Mouse (Mus musculus) midbrain, embryonic 16.5 days (tissue): ENCODE measurements around the gene Atg4b. TPM values are rescaled to one million over a fixed set of nuclear protein-coding genes. Genes with fewer than 3 reads are reported as not detected.
"Not testable (repeated sequence)": the region's sequence is repeated elsewhere in the genome, so short reads cannot be mapped to it uniquely, and the experiment has no call there.

ENCODE experiments used
- ATAC-seq: fragments of 200-750 bp; cut with Nextera tagmentation; 2 replicates; pipeline ENCODE4 v1.8.0; 2017; ENCODE audit warnings: moderate TSS enrichment
- H3K27ac ChIP-seq: fragments of 300-500 bp; sonication (generic); 2 replicates; pipeline ENCODE4 v1.5.1; 2014; ENCODE audit warnings: mild to moderate bottlenecking, low read length, mixed read lengths
- H3K27me3 ChIP-seq: fragments of 300-500 bp; sonication (generic); 2 replicates; pipeline ENCODE4 v1.6.1; 2014; ENCODE audit warnings: low read depth, low read length, mixed read lengths; ENCODE audit not compliant: control insufficient read depth, insufficient read depth
- H3K36me3 ChIP-seq: fragments of 300-500 bp; sonication (generic); 2 replicates; pipeline ENCODE4 v1.6.1; 2014; ENCODE audit warnings: mild to moderate bottlenecking, low read length, moderate library complexity, mixed read lengths; ENCODE audit not compliant: control insufficient read depth, insufficient read depth
- H3K4me1 ChIP-seq: fragments of 300-500 bp; sonication (generic); 2 replicates; pipeline ENCODE4 v1.6.1; 2014; ENCODE audit warnings: mild to moderate bottlenecking, low read length, mixed read lengths; ENCODE audit not compliant: control insufficient read depth, insufficient read depth
- H3K4me2 ChIP-seq: fragments of 300-500 bp; sonication (generic); 2 replicates; pipeline ENCODE4 v1.6.1; 2014; ENCODE audit warnings: mild to moderate bottlenecking, low read length, mixed read lengths
- H3K4me3 ChIP-seq: fragments of 300-500 bp; sonication (generic); 2 replicates; pipeline ENCODE4 v1.5.1; 2014; ENCODE audit warnings: low read depth, mild to moderate bottlenecking, low read length, moderate library complexity, mixed read lengths
- H3K9ac ChIP-seq: fragments of 300-500 bp; sonication (generic); 2 replicates; pipeline ENCODE4 v1.6.1; 2014; ENCODE audit warnings: low read depth, low read length, mixed read lengths
- H3K9me3 ChIP-seq: fragments of 300-500 bp; sonication (generic); replicated peaks from 2 replicates; pipeline ENCODE4 v1.6.1; 2014; ENCODE audit warnings: mild to moderate bottlenecking, low read length, mixed read lengths; ENCODE audit not compliant: control insufficient read depth, poor library complexity, severe bottlenecking
- WGBS: fragments of 180-500 bp; shearing (Covaris S2); extraction: QIAGEN DNeasy Blood & Tissue Kit; methylation state at CpG from one replicate; pipeline ENCODE4 v1.1.7; 2014; 5-methylcytosine and 5-hydroxymethylcytosine counted together
- polyA plus RNA-seq: library from polyadenylated mRNA; unstranded; fragments of >200 nt; fragmentation: Nextera tagmentation; extraction: Ambion mirVana; gene quantifications from 2 replicates; pipeline ENCODE4 v1.2.1, GENCODE M21; 2015

Atg4b gene
- polyA plus RNA-seq, 1 experiment from 2014 or later: 92.5 TPM

DNA sequence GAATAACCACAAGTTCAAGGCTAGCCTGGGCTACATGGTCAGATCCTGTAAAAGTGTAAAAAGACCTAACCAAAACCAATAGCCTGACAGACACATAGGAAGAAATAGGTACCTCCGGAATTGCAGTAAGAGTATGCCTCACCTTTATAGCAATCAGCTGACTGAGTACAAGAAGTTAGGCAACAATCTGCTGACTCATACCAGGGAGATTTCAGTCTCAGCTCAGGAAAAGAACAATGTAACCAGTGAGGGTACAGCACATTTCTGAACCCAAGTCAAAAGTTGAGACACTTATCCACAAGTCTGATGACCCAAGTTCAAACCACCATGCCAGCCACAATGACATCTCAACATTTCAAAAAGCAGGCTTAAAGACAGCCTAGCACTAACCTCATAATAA, 2.8 kb upstream of the Atg4b start:
- WGBS: 100% methylated on average over 1 of the region's 1 CpGs
- Histone ChIP-seq H3K4me3 (no peak overlapping the region), H3K27me3 (no peaks in the 10 kb centered on the region), H3K27ac (no peak overlapping the region), H3K9me3 (no peaks in the 10 kb centered on the region), H3K4me1 (peaks cover 6% of the 10 kb centered on the region), H3K36me3 (peaks cover 19% of the 10 kb centered on the region), H3K9ac (no peak overlapping the region), H3K4me2 (no peak overlapping the region)
- ATAC-seq: no peak

DNA sequence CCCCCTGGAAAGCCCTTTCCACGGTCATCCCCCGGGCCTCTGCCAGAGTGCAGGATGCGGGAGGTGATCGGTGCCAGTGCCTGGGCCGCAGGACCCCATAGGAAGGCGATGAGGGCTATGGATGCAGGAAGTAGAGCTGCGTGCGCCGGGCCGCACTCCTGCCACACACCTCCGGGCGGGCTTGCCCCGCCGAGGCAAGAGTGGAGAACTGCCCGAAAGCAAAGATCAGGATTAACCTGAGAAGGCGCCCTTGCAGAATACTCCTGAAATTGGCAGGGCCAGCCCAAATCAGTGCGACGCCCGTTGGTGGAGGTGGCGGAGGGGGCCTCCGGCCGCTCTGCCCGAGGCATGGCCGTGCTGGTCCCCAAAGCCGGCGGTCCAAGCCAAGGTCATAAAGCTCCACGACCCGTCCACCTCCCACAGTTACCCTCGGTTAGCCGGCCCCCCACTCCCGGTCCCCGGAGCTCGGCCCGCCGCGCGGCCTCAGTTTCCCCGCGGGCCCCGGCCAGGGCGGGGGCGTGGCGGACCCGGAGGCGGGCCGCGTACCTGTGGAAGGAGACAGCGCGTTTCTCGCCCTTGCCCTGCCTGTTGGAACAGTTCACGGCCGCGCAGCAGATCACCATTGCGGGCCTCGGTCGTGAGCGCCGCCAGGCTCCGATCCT, 2.7 kb downstream of the Atg4b start:
- peak overlapping the region; percentile 92 for H3K9ac ChIP-seq
- peak overlapping the region; percentile 84 for H3K4me3 ChIP-seq
- H3K4me2 ChIP-seq: peak overlapping the region; percentile 76
- no peaks in the 10 kb centered on the region for H3K9me3 ChIP-seq
- ATAC-seq: peak; percentile 37
- H3K36me3 ChIP-seq: peaks cover 12% of the 10 kb centered on the region
- no peaks in the 10 kb centered on the region for H3K27me3 ChIP-seq
- peaks cover 34% of the 10 kb centered on the region for H3K4me1 ChIP-seq
- peak overlapping the region; percentile 82 for H3K27ac ChIP-seq
- WGBS: under 1% methylated on average over 59 of the region's 59 CpGs

DNA sequence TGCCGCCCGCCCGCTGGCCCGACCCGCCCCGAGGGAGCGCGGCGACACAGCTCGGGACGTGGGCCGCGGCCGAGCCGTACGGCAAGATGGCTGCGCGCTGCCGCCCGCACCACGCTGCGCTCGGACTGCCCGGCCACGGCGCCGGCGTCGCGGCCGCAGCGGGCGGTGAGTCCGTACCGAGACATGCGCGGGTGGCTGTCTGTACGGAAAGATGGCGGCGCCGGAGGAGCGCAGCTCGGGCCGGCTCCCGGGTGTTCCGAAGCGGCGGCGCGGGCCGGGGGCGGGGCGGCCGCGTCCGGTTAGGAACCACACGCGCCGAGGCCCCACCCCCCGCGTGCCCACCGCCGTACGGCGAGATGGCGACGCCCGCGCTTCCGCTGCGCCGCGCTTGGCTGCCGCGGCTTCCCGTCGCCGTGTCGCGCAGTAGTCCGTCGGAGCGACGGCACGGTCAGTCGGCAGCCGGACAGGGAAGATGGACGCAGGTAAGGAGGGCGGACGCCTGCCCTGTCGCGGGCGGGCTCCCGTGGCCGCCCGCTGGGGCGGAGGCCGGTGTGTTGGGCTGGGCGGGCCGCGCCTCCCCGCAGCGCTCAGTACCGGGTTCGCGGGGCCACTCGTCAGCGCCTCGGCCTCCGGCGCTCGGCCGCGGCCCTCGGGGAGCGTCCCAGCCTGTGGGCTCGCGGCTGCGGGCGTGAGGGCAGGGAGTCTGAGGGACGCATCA, 3.4 kb downstream of the Atg4b start, which contains the start of gene Thap4:
Thap4 (minus strand) TSS at position 292 of the 718 bp plus-strand sequence.
- peak within 1 kb of the TSS; percentile 84 for H3K4me3 ChIP-seq
- peak within 1 kb of the TSS; percentile 76 for H3K4me2 ChIP-seq
- H3K9ac ChIP-seq: peak within 1 kb of the TSS; percentile 92
- H3K36me3 ChIP-seq: peaks cover 8% of the 10 kb centered on the region
- H3K27ac ChIP-seq: peak within 1 kb of the TSS; percentile 82
- WGBS: under 1% methylated on average over 69 of the region's 121 CpGs
- H3K9me3 ChIP-seq: no peaks in the 10 kb centered on the region
- H3K4me1 ChIP-seq: peaks cover 34% of the 10 kb centered on the region
- no peaks in the 10 kb centered on the region for H3K27me3 ChIP-seq
- peak; percentile 95 for ATAC-seq

DNA sequence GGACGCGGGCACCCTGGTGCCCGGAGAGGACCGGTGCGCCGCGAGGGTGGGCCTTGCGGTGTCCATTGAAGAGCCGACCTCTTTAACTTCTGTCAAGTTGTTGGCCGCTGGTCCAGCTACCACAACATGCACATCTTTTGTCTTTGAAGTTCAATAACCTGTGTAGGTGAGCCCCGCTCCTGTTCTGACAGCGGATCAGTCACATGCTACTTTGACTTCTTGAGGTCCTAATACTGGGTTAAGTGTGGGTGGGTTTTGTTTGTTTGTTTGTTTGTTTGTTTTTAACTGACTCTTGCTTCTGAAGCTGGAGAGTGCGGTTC, 4.0 kb downstream of the Atg4b start:
- peak overlapping the region; percentile 72 for H3K4me2 ChIP-seq
- H3K4me1 ChIP-seq: peaks cover 34% of the 10 kb centered on the region
- H3K9me3 ChIP-seq: no peaks in the 10 kb centered on the region
- H3K27ac ChIP-seq: peak overlapping the region; percentile 82
- H3K9ac ChIP-seq: peak overlapping the region; percentile 92
- 1% methylated on average over 13 of the region's 13 CpGs for WGBS
- ATAC-seq: no peak
- peak overlapping the region; percentile 84 for H3K4me3 ChIP-seq
- no peaks in the 10 kb centered on the region for H3K27me3 ChIP-seq
- H3K36me3 ChIP-seq: peaks cover 3% of the 10 kb centered on the region

DNA sequence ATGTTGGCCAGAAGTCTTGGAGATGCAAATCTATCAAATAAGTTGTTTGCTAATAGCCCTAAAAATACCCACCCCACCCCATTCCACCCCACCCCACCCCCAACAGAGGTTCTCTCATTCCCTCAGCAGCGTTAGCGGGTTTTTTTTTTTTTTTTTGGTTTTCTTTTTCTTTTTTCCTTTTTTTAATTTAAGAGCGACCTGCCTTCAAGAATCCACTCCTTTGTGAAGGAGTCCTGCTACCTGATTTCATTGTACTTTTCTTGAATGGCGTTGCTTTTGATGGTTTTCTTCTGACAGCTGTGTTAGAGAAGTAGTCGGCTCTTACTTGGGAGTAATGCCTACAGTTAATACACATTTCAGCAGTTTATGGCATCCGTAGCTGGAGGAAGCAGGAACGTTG, 4.3 kb downstream of the Atg4b start:
- no peak for ATAC-seq
- H3K27ac ChIP-seq: peak overlapping the region; percentile 82; the same call in 1 of the 2 replicates
- H3K9me3 ChIP-seq: no peaks in the 10 kb centered on the region
- no peaks in the 10 kb centered on the region for H3K36me3 ChIP-seq
- peak overlapping the region; percentile 92 for H3K9ac ChIP-seq
- no peaks in the 10 kb centered on the region for H3K27me3 ChIP-seq
- 27% methylated on average over 7 of the region's 7 CpGs for WGBS
- peak overlapping the region; percentile 84 for H3K4me3 ChIP-seq
- peaks cover 34% of the 10 kb centered on the region for H3K4me1 ChIP-seq
- peak overlapping the region; percentile 72 for H3K4me2 ChIP-seq

DNA sequence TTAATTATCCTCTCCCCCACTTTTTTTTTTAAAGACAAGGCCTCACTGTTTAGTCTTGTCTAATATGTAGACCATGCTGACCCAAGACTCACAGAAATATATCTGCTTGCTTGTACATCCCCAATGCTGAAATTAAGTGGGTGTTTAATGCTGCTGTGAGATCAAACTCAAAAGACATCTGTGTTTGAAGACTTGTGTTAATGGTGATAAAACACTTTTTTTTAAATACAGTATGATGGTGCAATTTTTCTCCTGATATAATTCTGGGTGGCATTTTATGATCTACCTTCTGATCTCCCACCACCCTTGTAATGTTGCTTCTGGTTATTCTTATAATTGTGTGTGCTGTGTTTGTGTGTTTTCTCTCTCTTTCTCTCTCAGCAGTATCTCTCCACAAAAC, 4.9 kb downstream of the Atg4b start:
- no peak for ATAC-seq
- Histone ChIP-seq H3K36me3 (no peaks in the 10 kb centered on the region), H3K27ac (no peak overlapping the region), H3K27me3 (no peaks in the 10 kb centered on the region), H3K4me2 (peak overlapping the region; percentile 72), H3K9me3 (no peaks in the 10 kb centered on the region), H3K4me1 (peaks cover 34% of the 10 kb centered on the region), H3K9ac (no peak overlapping the region), H3K4me3 (no peak overlapping the region; the same call in 1 of the 2 replicates)

DNA sequence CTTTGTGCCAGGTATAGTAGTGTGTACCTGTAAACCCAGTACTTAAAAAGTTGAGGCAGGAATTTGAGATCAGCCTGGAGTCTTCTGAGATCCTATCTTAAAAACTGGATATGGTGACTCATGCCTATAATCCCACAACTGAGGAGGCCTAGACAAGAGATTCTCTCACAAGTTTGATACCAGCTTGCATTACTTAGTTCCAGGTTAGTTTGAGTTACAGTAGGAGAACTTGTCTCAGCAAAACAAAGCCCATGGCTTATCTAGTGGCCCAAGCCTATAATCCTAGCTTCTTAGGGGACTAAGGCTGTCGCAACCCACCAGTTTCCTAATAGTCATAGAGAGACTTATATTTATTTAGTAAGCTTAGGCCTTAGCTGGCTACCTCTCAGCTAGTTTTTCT, 8.8 kb downstream of the Atg4b start:
- ATAC-seq: no peak
- no peak overlapping the region for H3K4me2 ChIP-seq
- H3K36me3 ChIP-seq: no peaks in the 10 kb centered on the region
- H3K9ac ChIP-seq: no peak overlapping the region
- no peak overlapping the region for H3K4me3 ChIP-seq
- 93% methylated on average over 1 of the region's 1 CpGs for WGBS
- H3K27ac ChIP-seq: no peak overlapping the region
- no peaks in the 10 kb centered on the region for H3K9me3 ChIP-seq
- H3K4me1 ChIP-seq: peaks cover 27% of the 10 kb centered on the region
- H3K27me3 ChIP-seq: no peaks in the 10 kb centered on the region

DNA sequence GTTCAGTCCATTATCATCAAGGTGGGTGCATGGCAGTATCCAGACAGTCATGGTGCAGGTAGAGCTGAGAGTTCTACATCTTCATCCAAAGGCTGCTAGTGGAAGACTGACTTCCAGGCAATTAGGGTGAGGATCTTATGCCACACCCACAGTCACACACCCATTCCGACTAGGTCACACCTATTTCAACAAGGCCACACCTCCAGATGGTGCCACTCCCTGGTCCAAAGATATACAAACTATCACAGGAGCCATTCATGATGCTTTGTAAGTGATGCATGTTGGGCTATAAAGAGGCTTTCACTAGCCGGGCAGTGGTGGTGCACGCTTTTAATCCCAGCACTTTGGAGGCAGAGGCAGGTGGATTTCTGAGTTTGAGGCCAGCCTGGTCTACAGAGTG, 12.2 kb downstream of the Atg4b start:
- not testable (repeated sequence) for H3K36me3 ChIP-seq, H3K27me3 ChIP-seq, H3K4me2 ChIP-seq, H3K4me3 ChIP-seq, H3K4me1 ChIP-seq, H3K27ac ChIP-seq, ATAC-seq, H3K9me3 ChIP-seq, H3K9ac ChIP-seq
- WGBS: 95% methylated on average over 3 of the region's 3 CpGs

DNA sequence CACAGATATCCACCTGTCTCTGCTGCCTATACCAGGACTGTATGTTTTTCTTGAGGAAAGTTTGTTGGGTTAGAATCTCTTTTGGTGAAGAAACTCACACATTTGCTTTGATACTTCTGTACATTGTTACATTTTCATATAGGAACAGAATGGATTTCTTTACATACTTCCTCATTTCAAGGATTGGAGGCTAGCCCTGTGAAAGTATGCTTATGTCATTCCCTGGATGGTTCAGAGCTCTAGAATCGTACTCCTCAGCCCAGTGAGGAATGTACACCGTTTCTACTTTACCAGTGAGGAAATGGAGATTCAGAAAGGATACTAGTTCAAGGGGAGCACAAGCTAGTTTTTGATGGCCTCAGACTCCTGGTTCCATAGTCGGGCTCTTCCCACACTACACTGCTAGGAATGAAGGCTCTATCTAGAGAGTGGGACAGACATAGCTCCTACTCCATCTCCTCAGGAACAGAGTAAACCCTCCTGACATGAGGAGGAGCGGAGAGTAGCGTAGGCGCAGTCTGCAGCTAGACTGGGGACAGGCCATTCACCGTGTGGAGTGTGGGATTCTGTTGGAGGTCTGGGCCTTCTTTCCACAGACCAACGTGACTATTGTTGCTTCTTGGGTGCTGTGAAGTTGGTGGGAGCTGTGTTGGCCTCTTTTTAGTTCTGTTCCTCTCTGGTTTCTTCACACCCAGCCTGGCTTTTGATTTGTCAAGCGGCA, 13.7 kb downstream of the Atg4b start:
- Histone ChIP-seq H3K27ac (no peak overlapping the region), H3K4me2 (no peak overlapping the region), H3K9me3 (no peaks in the 10 kb centered on the region), H3K4me3 (no peak overlapping the region), H3K9ac (no peak overlapping the region), H3K27me3 (no peaks in the 10 kb centered on the region), H3K4me1 (no peaks in the 10 kb centered on the region), H3K36me3 (no peaks in the 10 kb centered on the region; the same call in 1 of the 2 replicates)
- ATAC-seq: no peak
- WGBS: 96% methylated on average over 9 of the region's 9 CpGs
